Mouse (Mus musculus): ENCODE measurements around the gene Nudc.

Gene Nudc

GRCm38 (mm10) chr4:133489489-133490245, 56.1 kb downstream of the Nudc start:
- DNase-seq (ENCODE audit: low spot score) = no peak

GRCm38 (mm10) chr4:133488619-133489392, 57.0 kb downstream of the Nudc start:
- no peak for DNase-seq (ENCODE audit: low spot score)

GRCm38 (mm10) chr4:133486673-133487357, 59.0 kb downstream of the Nudc start:
- DNase-seq (ENCODE audit: low spot score) = no peak

GRCm38 (mm10) chr4:133485691-133486425, 59.9 kb downstream of the Nudc start:
- no peak for DNase-seq (ENCODE audit: low spot score)

GRCm38 (mm10) chr4:133484266-133485025, 61.4 kb downstream of the Nudc start:
- DNase-seq (ENCODE audit: low spot score) = no peak

Data from ovary, postnatal 14 days (tissue).